Mouse (Mus musculus) gastrocnemius, postnatal 14 days (tissue): ENCODE data around the gene Acacb. TPM values are rescaled to one million over a fixed set of nuclear protein-coding genes. Genes with fewer than 3 reads are reported as not detected.

Experiments used
- DNase-seq: peaks from one replicate; pipeline ENCODE4 v3.0.0; 2021; ENCODE audit warnings: mixed read lengths
- intact Hi-C: fragments of 180-260 bp; cut with DNase I; formaldehyde crosslinking; loops from one replicate; pipeline ENCODE4 v1.15.1; 2025; ENCODE audit warnings: low total_unique reads
- total RNA-seq, 2 experiments: library from RNA; stranded (reverse); gene quantifications; 2 replicates each; pipeline ENCODE4 v1.2.3; 2021

Acacb gene
- total RNA-seq, 2 experiments from 2014 or later: 66.4 to 98.1 TPM

DNA sequence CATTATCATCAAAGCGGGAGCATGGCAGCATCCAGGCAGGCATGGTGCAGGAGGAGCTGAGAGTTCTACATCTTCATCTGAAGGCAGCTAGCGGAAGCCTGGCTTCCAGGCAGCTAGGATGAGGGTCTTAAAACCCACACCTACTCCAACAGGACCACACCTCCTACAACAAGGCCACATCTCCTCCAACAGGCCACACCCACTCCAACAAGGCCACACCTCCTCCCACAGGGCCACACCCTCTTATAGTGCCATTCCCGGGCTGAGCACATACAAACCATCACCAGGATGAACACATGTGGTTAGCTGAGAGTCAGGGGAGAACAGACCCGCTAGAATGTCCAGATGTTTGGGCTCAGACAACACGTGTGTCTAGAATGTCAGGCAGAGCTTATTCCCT is 82.6 kb downstream of the Acacb start:
- DNase-seq: no peak
- intact Hi-C loops: no loop called here

DNA sequence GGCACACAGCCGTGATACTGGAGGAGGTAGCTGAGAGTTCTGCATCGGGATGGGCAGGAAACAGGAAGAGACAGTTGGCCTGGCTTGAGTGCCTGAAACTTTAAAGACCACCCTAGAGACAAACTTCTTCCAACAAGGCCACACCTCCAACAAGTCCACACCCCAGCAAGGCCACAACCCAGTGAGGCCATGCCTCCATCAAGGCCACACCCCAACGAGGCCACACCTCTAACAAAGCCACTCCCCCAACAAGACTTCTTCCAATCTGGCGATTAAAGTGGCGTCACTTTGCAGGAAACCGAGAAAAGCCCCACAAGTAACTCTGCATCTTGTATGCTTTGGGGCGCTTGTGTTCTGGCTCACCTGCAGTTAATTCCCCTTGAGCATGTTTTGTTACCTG is 92.6 kb downstream of the Acacb start:
- no peak for DNase-seq
- intact Hi-C loops: no loop called here

DNA sequence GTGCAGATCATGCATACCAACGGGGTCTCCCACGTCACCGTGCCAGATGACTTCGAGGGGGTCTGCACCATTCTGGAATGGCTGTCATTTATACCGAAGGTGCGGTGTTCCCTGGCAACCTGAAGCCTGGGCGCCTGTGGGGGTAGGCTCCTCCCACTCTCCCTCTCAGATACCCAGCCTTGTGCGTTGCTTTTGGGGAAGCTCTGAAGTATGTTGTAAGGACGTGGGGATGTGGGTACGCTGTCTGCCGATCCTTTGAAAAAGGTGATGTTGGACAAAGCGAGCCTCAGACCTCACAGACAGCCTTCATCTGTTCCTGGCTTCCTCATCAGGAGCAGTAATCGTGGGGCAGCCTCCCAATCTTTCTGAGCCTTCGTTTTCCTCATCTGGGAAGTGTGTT is 93.4 kb downstream of the Acacb start:
- no peak for DNase-seq
- intact Hi-C loops: no loop called here

- no peak for DNase-seq
- intact Hi-C loops: no loop called here
Measured at GRCm38 (mm10) chr5:114246465-114246864, 100.1 kb downstream of the Acacb start.

- intact Hi-C loops: loop anchor here (2.0 kb wide), 1 partner anchor 61 kb away; no protein-coding TSS in a partner anchor
- peak; percentile 80 for DNase-seq
Measured at GRCm38 (mm10) chr5:114248174-114248589, 101.8 kb downstream of the Acacb start.

- intact Hi-C loops: no loop called here
Measured at GRCm38 (mm10) chr5:114259495-114259894, 113.2 kb downstream of the Acacb start.

GRCm38 (mm10) chr5:114261494-114261893 is 115.2 kb downstream of the Acacb start:
- intact Hi-C loops: no loop called here
- no peak for DNase-seq

More at GRCm38 (mm10) chr5:114259495-114259894, 113.2 kb downstream of the Acacb start:
- DNase-seq: no peak

GRCm38 (mm10) chr5:114264030-114264459 is 117.7 kb downstream of the Acacb start:
- no peak for DNase-seq
- intact Hi-C loops: no loop called here

- DNase-seq: no peak
- intact Hi-C loops: no loop called here
Measured at GRCm38 (mm10) chr5:114264791-114265190, 118.5 kb downstream of the Acacb start.

GRCm38 (mm10) chr5:114268646-114269045 is 122.3 kb downstream of the Acacb start:
- intact Hi-C loops: no loop called here
- DNase-seq: peak; percentile 48

DNA sequence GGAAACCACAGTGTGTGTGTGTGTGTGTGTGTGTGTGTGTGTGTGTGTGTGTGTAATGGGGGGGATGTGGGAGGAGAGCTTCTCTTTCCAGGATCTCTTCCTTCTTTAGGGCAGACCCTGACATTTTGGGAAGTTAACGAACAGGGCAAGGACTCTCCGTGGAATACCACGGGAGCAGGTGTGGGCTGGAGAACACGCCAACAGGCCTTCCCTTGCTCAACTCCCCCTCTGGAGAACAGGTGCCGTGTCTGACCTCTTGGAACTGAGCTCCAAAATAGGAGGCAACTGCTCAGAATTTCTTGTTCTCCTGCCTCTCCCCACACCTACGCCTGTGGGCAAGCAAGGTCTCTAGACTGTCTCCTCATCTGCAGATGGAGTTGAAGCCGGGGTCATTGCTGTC is 123.2 kb downstream of the Acacb start:
- no peak for DNase-seq
- intact Hi-C loops: no loop called here

DNA sequence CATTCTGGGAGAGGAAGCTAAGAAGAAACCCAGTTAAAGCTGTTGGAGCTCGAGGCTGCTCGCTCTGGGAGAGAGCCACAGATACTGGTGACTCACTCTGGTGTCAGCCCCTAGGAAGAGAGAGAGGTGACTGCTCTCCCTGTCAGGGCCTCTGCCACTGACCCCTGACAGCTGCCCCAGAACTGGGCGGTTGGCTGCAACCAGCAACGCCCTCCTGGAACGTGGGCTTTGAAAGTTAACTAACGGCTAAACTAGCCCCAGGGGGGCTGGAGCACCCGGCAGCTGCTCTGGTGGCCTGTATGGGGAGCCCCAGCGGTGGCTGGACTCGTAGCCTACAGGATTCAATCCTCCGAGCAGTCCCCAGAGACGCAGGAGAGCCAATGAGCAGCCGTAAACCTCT is 123.6 kb downstream of the Acacb start:
- peak; percentile 42 for DNase-seq

GRCm38 (mm10) chr5:114273693-114274402 is 127.5 kb downstream of the Acacb start, which contains the start of gene Foxn4:
TSS of gene Foxn4 (minus strand) at chr5:114273807.
- intact Hi-C loops: no loop called here

More for the DNA sequence above, 123.6 kb downstream of the Acacb start:
- intact Hi-C loops: no loop called here

DNA sequence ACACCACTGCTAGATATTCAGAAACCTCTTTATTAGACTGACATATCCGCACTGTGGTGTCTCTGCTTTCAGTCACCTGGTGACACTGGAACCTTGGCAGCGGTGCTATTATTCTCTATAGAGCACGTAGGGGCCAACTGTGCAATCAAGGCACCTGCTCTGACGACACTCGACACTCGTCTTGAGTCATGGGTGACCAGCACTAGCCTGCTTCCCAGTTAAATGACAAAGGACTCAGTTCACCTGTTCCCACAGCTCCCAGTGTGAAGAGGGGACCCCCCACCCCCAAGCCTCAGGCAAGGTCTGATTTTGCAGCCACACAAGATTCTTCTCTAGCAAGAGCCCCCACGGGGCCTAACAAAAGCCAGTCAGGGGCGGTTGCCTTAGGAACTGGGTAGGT is 129.0 kb downstream of the Acacb start:
- no peak for DNase-seq
- intact Hi-C loops: no loop called here

More at GRCm38 (mm10) chr5:114273693-114274402, 127.5 kb downstream of the Acacb start, which contains the start of gene Foxn4:
- no peak for DNase-seq

DNA sequence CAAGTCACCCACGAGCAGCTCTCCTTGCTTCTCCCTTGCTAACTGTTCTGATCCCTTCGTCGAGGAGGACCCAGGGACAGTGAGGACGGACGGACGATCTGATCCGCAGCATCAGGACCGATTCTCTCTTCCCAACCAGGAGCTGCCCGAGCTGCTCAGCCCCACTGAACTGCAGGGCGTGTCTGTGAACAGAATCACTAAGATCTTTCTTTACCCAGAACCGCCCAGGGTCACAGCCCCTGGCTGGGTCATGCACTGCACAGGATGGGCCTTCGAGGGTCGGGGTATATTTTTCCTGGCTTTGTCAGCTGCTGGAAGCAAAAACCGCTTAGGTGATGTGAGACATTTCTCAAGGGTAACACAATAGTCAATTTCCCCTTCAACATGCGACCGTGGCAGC is 129.7 kb downstream of the Acacb start:
- DNase-seq: no peak

DNA sequence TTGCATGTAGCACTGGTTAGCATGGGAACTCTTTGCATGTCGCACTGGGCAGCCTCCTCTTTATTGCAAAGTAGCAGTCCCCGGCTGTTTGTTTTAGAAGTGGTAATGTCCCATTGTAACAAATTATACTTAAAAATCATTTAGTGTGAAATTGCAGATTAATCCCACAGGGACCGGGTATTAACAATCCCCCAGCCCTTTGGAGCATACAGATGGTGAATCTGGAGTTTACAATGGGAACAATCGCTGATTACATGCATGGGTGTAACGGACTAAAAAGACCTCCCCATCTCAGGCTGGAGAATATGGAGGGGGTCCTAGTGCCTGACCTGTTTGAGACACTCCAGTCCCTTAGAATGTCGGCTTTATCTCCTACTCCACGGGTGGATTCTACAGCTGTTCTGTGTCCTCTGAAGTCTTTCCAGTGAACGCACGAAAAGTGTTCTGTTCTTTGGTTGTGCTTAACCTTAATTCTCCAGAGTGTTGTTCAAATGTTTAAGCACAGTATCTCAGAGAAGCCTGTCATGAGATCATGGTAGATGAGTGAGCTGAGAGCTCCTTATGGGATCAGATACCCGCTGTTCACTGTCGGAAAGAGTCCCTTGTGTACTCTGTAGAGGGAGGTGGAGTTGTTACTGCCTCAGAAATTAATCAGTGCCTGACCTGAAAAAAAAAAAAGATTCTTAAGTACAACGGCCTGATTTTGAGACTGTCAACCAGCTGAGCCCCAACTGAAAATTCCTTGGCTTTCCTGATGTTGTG is 133.2 kb downstream of the Acacb start:
- intact Hi-C loops: no loop called here
- no peak for DNase-seq

More for the DNA sequence above, 129.7 kb downstream of the Acacb start:
- intact Hi-C loops: no loop called here

GRCm38 (mm10) chr5:114282346-114282745 is 136.0 kb downstream of the Acacb start:
- no peak for DNase-seq
- intact Hi-C loops: no loop called here

GRCm38 (mm10) chr5:114284604-114285397 is 138.5 kb downstream of the Acacb start:
- no peak for DNase-seq
- intact Hi-C loops: no loop called here

DNA sequence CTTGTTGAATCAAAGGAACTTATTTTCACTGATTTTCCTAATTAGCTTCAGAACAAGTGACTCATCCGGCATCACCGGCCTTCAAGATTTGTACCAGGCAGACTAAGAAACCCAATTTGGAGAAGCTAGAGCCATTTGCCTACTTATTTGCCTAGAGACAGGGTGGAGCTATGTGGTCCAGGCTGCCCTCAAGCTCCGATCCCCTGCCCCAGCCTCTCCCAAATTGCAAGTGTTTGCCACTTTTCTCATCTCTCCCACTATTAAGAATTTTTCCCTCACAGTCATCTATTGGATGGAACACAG is 139.0 kb downstream of the Acacb start:
- intact Hi-C loops: no loop called here
- DNase-seq: no peak

DNA sequence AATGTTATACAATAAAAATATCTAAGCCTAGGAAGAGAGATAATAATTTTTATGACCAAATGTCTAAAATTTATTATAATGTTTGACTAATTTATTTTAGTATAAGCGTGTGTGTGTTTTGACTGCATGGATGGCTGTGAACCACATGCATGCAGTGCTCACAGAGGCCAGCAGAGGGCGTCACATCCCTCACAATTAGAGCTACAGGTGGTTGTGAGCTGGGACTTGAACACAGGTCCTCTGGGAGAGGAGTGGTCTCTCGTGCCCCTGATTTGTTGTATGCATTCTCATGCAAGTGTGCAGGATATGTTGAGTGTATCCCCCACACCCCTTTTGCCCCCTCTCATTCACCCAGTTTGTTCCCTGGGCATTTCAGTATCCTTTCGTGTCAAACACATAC is 139.8 kb downstream of the Acacb start:
- DNase-seq: no peak
- intact Hi-C loops: no loop called here
